Mouse (Mus musculus) layer of hippocampus, adult 9-10 months (tissue): ENCODE measurements at regions not wholly inside any gene's neighbourhood (a gene's known extent, or its start where the extent isn't known, plus 50 kb on each side); places are given as distances from the start of the nearest gene placed in this dataset.
A peak's percentile ranks its signal among the peaks of the same experiment; 100 is the strongest.

Source experiments
- DNase-seq: peaks from one replicate; pipeline ENCODE4 v3.0.0; 2022; ENCODE audit warnings: low spot score

DNA sequence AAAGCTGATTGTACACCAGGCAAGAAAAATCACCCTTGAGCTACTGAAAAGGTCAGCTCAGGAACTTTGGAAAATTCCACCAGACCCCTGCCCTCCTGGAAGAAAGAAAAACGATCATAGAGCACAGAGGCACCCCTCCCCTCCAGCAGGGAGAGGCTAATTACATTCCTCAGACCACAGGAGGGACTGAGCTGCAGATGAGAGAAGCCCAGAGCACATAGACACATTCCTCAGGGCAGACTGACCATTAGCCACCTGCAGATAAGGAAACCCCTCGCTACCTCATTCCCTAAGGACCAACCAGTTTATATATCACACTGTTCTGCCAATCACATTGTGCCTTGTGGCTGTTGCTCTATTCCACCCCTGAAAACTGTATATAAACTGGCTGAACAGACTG is 230.3 kb downstream of the Parp8 start:
- DNase-seq: no peak

DNA sequence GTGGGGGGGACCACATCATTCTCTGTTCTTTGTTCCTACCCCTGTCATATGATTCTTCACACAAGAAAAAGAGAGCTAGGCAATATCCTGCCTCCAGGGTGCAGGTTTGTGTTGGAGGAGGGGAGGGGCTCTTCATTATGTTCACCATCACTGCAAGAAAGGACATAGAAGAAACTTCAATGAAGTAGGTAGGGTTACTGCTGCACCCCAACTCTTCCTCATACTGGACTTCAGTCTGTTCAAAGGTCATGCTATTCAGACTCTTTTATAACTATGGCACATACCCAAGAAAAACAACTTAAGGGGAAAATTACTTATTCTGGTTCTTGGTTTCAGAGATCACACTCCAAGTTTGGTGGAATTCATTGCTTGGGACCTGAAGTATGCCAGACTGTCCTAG is 243.7 kb downstream of the Parp8 start:
- no peak for DNase-seq

DNA sequence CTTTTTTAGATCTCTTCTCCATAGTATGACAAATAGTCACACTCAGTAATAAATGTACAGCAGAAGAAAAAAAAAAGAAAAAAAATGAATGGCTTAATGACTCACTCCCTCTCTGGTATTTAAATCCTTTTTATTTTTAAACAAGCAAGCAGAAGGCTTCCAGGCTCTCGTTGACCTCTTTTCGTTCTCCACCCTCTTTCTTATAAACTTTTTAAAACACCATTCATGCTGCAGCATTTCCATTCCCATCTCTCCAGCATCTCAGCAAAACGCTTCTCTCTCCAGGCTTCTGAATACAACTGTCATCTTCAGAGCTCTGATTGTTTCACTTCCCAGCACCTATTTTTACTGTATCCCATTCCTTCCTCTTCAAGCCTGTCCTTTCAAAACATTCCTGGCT is 259.8 kb downstream of the Parp8 start:
- DNase-seq: no peak

DNA sequence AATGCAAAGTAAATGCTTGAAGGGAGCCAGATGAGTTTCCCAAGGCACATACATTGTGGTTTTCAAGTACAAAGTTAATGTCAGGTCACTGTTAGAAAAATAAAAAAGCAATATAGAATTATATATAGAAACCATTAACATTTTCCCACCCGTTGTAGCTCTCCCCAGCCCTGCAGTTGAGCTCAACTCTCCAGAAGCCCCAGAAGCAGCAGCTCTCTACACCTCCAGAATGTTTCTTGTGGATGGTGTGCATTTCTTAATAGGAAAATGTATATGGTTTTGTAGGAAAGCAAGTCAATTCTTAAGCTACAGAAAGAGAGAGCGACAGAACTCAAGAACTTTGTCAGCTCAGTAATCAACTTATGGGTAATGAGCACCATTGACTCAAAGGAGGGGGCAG is 265.4 kb downstream of the Parp8 start:
- no peak for DNase-seq

DNA sequence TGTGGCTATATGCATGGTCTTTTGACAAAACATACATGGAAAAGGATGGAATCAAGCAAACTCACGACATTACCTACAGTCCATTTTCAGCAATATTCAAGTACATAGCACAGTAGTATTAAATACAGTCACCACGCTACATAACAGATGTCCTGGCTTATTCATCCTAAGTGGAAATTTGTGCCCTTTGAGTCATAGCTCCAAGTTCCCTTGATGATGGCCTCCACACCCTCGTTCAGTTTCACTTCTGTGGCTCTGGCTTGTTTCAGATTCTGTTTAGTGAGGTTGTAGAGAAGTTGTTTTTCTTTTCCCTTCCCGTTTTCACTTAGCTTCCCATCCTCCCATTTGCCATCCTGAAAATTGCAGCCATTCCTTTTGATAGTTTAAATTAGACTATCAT is 284.5 kb downstream of the Parp8 start:
- no peak for DNase-seq

DNA sequence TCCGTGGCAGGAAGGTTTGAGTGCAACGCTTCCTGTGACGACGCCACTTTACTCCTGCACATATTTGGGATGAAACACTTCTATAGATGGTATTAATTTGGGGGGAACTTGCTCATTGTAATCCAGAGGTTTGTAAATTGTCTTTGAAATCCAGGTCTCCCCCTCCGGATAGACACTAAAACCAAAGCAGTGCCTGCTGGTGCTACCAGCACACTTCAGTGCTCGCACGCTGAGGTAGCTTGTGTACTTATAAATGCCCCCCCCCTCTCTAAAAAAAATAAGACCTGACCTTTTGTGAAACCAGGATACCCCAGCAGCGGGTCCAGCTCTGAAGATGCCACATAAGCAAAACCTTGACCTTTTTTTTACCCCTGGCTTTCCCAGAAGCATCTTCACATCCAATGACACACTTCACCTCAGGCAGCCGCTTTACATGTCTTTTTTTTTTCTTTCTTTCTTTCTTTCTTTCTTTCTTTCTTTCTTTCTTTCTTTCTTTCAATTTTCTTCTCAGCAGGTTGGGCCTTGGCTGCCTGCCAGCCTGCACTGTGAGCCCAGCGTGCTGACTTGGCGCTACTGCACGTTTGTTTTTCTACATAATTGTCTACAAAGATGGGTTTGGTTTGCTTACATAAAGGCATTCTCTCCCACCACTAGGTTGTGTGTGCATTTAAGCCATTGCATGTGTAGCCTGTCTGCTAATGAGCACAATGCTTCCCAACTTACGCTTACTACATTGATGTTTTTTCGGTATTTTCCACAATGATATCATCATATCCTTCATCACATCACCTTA is 301.8 kb downstream of the Parp8 start:
- DNase-seq: no peak

DNA sequence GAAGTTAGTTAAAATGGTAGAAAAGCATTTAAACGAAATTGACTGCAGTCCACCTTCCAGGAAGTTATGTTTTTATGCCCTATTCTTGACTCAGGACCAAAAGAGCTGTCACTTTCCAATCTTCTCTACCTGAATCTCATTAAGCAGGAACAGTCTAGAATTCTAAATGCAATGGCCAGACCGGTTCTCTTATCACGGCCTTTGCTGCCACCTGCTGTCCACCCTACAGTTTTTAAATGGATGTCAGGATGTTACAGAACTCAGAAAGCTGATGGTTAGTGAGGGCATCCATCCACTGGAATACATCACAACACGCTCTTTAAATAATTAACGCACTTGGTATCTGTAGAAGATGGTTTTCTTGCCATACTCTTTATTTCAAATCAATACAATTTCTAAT is 310.5 kb downstream of the Parp8 start:
- DNase-seq: peak; percentile 41

DNA sequence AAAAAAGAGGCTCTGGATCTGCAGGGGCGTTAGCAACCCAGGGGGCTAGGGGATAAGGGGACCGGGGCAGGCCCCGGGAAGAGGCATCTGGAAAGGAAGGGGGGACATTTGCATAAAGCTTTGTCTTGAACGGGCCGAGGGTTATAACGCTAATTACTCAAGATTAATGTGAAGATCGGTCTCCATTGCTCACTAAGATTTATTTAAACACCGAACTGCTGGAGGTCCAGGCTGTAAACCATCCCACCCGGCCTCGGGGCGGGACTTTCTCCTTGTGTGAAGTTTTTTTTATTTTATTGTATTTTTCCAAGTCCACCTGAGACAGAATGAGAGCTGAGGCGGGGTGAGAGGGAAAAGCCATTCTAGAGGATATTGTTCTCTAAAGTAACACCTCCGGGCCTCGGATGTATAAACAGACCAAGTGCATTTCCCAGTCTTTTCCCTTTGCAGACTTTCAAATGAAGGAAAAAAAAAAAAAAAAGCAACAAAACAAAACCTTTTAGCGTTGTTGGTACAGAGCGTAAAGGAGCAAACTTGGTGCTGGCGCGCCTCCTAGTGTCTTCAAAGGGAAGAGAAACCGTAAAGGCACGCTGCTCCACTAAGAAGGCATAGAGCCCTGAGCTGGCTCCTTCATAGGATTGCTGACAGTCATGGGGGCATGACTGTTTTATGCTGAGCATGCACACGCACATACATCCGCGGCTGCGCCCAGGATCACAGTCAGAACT is 313.3 kb downstream of the Parp8 start:
- peak; percentile 22 for DNase-seq

DNA sequence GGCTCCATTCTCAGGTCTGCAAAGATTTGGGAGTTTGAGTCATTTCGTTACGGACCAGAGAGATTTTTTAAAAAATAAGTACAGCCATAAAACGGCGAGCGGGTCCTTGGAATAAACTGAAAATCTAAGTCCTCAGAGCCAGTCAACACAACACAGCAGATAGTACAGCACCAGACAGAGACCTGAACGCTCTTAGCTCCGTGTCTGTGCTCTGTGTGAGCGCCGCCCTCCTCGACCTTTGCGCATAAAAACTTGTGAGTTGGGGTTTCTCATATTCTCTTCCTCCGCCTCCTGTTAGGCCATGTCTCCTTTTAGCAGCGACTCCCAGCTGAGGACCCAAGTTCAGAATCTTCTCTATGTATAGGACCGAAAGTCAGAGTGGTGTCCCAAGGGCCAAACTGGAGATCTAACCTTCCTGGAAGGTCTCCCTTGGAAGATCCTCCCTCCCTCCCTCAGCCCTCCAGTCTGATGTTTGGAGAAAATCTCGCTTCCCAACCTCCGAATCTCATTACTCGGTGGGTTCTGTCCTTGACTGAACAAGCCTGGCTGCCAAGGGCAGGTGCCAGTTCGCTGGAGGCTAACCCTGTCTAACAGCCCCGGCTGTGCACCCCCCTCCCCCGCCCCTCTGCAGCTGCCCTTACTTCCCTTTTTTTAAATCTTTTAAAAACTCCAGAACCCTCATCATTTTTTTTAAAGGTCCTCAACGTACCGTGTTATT is 314.0 kb downstream of the Parp8 start:
- DNase-seq: no peak

DNA sequence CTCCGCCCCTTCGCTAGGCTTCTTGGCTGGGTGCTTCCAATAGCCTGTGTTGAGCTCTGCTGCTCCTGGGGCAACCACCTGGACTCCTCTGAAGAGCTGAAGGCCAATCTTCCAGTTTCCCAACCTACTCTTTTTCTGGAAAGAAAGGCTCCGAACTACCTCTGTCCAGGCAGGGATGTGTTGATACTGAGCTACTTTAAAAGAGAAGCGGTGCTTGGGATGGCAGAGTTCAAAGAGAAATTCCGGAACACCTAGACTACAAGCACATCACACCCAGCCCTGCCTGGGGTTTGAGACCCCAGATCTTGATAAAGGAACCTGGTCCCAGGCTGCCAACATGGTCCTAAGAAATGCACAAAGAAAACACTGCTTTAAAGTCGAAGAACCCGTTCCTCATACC is 315.7 kb downstream of the Parp8 start:
- DNase-seq: no peak

DNA sequence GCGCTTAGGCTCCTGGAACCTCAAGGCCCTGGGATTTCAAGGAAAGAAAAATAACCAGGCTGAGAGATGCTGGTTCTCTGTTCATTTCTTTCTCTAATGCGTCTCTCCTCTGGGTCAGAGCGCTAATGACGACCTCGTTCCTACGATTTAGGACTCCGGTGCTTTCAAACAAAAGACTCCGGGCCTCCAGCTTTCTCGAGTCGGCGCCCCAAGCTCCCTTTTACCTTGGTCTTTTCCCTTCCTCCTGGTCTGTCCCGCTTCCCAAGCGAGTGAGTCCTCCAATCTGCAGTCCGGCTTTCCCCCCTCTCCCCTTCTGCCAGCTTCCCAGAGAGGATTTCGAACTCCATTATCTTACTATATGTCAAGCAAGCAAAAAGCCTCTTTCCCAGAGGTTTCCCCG is 316.5 kb downstream of the Parp8 start:
- DNase-seq: no peak

DNA sequence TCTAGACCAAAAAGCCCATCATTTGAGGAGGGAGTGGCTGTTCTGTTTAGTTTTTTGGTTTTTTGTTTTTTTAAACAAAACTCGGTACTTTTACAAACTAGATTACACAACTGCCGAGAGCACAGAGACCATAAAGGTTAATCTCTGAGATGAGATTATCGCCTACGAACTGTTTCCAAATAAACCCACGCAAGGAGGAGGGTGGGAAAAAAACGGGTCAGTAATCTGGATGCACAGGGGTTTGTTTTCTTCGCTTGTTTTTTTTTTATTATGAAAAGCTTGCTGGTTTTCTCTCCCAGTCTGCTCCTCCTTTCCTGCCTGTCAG is 316.9 kb downstream of the Parp8 start:
- no peak for DNase-seq

DNA sequence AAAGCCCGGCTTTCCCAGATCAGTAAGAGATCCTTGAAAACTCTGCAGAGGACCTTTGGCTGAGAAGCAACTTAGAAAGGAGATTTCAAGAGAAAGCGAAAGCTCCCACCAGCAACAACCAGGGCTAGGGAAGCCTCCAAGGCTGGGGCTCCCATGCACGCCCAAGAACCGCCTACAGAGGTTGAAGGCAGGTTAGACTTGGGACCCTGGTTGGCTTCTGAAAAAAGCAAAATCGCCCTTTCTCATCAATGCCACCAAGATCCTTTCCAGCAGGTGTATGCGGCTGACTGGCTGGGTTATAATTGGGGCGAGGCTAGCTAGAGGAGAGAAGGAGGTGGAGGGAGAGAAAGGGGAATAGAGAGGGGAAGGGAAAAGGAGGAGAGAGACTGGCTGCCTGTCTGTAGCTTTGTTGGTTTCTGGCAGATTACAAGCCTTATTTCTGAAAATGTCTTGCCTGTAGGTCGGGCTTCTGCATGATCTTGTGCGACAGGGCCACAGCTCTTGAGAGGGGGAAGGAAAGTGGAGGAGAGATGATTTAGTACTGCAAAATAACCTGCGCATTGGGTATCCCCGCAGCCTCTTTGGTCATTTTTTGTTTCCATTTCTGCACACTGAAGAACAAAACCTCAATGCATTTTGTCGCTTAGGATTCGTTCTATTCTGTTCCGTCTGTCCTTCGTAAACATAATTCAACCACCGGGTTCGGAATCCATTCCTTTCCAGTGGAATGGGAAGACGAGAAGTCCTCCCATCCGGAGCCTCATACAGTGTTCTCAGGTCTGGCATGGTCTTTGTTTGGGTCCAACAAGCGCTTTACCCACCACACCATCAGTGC is 317.5 kb downstream of the Parp8 start:
- DNase-seq: no peak

DNA sequence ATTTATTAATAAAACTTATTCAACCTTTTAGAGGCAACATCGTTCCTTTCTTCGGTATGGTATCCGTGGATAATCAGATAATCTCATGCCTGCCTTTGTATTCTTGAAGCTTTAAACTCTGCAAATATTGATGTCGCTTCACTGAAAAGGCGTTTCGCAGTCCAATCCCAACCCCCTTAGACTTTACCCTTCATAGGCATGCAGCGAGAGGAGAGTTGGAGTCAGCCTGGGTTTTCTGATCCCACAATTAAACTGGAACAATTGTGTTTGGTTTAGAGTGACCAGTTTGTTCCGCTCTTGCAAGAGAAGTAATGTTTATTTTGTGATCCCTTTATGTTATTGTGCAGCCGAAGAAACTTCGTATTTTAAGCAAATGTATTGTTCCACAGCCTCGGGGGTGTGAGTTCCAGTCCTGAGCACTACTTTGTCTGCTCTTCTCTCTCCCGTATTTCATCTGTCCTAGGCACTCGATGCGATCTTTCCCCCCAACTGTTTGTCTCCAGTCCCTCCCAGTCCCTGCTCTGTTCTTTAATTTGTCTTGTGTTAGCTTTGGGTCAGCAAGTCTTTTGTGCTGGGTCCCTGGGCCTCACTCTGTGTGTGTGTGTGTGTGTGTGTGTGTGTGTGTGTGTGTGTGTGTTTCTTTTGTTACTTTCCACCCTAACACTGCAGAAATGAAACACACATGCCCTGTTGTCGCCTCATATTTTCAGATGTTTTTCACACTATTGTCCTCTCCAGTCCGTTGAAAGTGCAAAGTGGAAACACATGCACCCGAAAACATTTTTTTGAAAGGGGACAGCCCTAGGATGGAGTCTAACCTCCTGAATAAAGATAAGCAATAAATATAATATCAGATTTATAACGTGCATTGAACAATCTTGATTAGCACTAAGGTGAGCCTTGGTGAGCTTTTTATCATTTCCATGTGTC is 318.7 kb downstream of the Parp8 start:
- no peak for DNase-seq

DNA sequence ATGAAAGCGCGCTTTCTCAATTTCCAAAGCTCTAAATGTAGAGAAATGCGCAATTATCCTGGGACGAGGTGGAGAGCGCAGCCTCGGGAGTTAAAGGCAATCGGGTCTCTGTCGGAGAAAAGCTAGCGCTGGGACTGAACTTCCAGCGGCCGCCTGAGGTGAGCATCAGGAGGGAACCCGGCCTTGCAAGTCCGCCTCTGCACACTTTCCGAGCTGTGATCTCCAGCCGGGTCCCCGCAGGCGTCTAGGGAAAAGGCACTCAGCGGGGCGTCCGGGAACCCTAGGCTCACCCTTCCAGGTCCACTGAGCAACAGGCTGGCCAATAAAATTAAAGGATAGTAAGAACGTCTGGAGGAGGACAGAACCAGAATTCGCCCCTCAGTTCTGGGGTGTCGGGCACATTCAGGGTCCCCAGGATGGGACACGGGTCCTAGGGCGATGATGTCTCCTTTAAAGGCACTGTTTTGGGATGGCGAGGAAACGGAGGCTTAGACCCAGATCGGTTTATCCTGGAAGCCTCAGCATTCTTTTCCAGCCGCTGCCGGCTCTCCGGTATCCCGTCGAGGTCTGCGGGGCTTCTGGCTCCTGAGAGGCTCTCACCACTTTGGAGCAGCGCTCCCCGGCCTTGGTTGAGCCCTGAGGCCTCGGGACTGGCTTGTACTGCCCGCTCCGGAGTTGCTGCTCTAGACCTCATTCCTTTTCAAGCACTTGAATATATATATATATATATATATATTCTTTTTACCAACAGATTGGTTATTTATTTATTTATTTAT is 319.5 kb downstream of the Parp8 start:
- no peak for DNase-seq

DNA sequence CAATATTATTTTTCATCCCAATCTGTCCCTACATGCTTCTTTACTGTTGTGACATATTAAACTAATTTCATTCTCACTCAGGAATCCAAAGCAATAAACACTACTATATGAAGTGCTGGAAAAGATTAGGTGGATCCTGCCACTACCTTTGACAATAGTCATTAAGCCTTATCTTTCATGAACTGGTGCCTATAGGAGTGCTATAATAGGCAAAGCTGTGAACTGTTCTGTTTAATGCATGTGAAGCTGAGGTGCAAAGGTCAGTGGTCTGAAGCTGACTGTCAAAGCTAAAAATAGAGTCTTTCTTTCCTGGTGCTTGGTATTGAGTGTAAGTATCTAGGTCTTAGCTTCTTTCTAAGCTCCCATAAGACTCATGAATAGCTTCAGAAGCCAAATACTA is 336.6 kb downstream of the Parp8 start:
- no peak for DNase-seq
